In genomic region chr5:36165424-36166302, GRCm38 (mm10) we compare ENCODE assay signal across 20 mouse cellular contexts. TPM values are rescaled to one million over a fixed set of nuclear protein-coding genes. Genes with fewer than 3 reads are reported as not detected.
DNase-seq lines count a peak whose midpoint lies in the region; ATAC-seq lines count a peak whose summit lies in the region.
"Had no signal": no experiment of that assay in that cellular context is flagged by ENCODE, and none has a peak within 500 bp of the region (broad histone marks: within the 10 kb centered on the region; RNA-seq: fewer than 3 reads in every experiment).

No protein-coding gene starts in this region.

- no peaks in the 10 kb centered on the region for H3K36me3 ChIP-seq in forebrain, embryonic 10.5 days (replicated peaks)
- no peaks in the 10 kb centered on the region for H3K36me3 ChIP-seq in forebrain, embryonic 16.5 days (ENCODE audit: control insufficient read depth, insufficient read depth)
- H3K36me3 ChIP-seq in midbrain, embryonic 10.5 days: no peaks in the 10 kb centered on the region
- H3K36me3 ChIP-seq: neural tube, embryonic 13.5 days had no signal

- no peak for ATAC-seq in forebrain, embryonic 16.5 days
- ATAC-seq: lung, postnatal 0 days had no signal

- H3K9me3 ChIP-seq in forebrain, embryonic 10.5 days: no peaks in the 10 kb centered on the region
- H3K9me3 ChIP-seq in forebrain, embryonic 16.5 days (ENCODE audit: control insufficient read depth, low read length): no peaks in the 10 kb centered on the region
- H3K9me3 ChIP-seq in midbrain, embryonic 10.5 days (replicated peaks): no peaks in the 10 kb centered on the region
- H3K9me3 ChIP-seq: megakaryocyte, embryonic 14.5 days; neural tube, embryonic 13.5 days had no signal

- 85% methylated on average over 21 of the region's 21 CpGs for WGBS in forebrain, embryonic 10.5 days
- 80% methylated on average over 21 of the region's 21 CpGs for WGBS in forebrain, embryonic 16.5 days
- 74% methylated on average over 21 of the region's 21 CpGs for WGBS in midbrain, embryonic 10.5 days

- peak overlapping the region; percentile 65; the same call in 1 of the 2 replicates for H3K27ac ChIP-seq in forebrain, embryonic 10.5 days
- no peak overlapping the region for H3K27ac ChIP-seq in forebrain, embryonic 16.5 days (ENCODE audit: low read length)
- H3K27ac ChIP-seq in midbrain, embryonic 10.5 days (replicated peaks): peak overlapping the region; percentile 67
- H3K27ac ChIP-seq: heart, adult 2 months had no signal

- H3K4me3 ChIP-seq in forebrain, embryonic 10.5 days: no peak overlapping the region
- H3K4me3 ChIP-seq in forebrain, embryonic 16.5 days (replicated peaks; ENCODE audit: low read length): no peak overlapping the region
- no peak overlapping the region for H3K4me3 ChIP-seq in midbrain, embryonic 10.5 days
- H3K4me3 ChIP-seq: heart, adult 2 months; megakaryocyte, embryonic 14.5 days; neural tube, embryonic 13.5 days had no signal

- no peaks in the 10 kb centered on the region for H3K27me3 ChIP-seq in forebrain, embryonic 10.5 days (ENCODE audit: poor library complexity, severe bottlenecking)
- no peaks in the 10 kb centered on the region for H3K27me3 ChIP-seq in forebrain, embryonic 16.5 days (replicated peaks; ENCODE audit: control insufficient read depth, insufficient read depth, low read length)
- H3K27me3 ChIP-seq in midbrain, embryonic 10.5 days (ENCODE audit: low read depth, poor library complexity, severe bottlenecking): no peaks in the 10 kb centered on the region
- H3K27me3 ChIP-seq: neural tube, embryonic 13.5 days had no signal

- no peak for DNase-seq in forebrain, embryonic 10.5 days (ENCODE audit: extremely low spot score, low spot score)
- DNase-seq in ovary, postnatal 36 days (ENCODE audit: low spot score): peak; percentile 18
- DNase-seq in ovary, postnatal 14 days (ENCODE audit: low spot score): no peak
- DNase-seq in midbrain, embryonic 10.5 days (ENCODE audit: low spot score): no peak
- DNase-seq in urinary bladder, postnatal 10 days (ENCODE audit: low spot score): no peak
- DNase-seq in spleen, postnatal 14 days (ENCODE audit: low spot score in 2 of 2): no peak
- DNase-seq in right cerebral cortex, adult 18-20 months: no peak
- DNase-seq: adrenal gland, postnatal 14 days; B cell, adult 2 months; cerebellum, postnatal 36 days; heart, adult 2 months; layer of hippocampus, adult 9-11 months; right cerebral cortex, postnatal 25 days; thymus, postnatal 25 days had no signal

- no peak overlapping the region for H3K9ac ChIP-seq in forebrain, embryonic 16.5 days (replicated peaks; ENCODE audit: low read depth, low read length)
- H3K9ac ChIP-seq: neural tube, embryonic 13.5 days had no signal

- H3K4me2 ChIP-seq in forebrain, embryonic 16.5 days (ENCODE audit: low read length): no peak overlapping the region
- H3K4me2 ChIP-seq: liver, embryonic 11.5 days; neural tube, embryonic 13.5 days had no signal

- peaks cover 21% of the 10 kb centered on the region for H3K4me1 ChIP-seq in forebrain, embryonic 10.5 days
- H3K4me1 ChIP-seq in forebrain, embryonic 16.5 days (replicated peaks; ENCODE audit: control insufficient read depth, insufficient read depth, low read length): peaks cover 8% of the 10 kb centered on the region; the same call in 1 of the 2 replicates
- peaks cover 27% of the 10 kb centered on the region for H3K4me1 ChIP-seq in midbrain, embryonic 10.5 days
- H3K4me1 ChIP-seq: megakaryocyte, embryonic 14.5 days had no signal

RNA-seq across cellular contexts. Expression of gene Psapl1, which starts 38.2 kb away (rescaled TPM):
- 0.10 TPM in 1 of 2 replicates, not detected in the other for polyA plus RNA-seq in forebrain, embryonic 10.5 days (2016; fragmentation: Nextera tagmentation; extraction: Ambion mirVana)
- 0.08 TPM in 1 of 2 replicates, not detected in the other for polyA plus RNA-seq in forebrain, embryonic 16.5 days (2015; fragmentation: Nextera tagmentation; extraction: Ambion mirVana)
- not detected in 2 replicates for polyA plus RNA-seq in midbrain, embryonic 10.5 days (2016; fragmentation: Nextera tagmentation; extraction: Ambion mirVana)
- polyA plus RNA-seq: heart, postnatal 0 days had no signal
